Mouse (Mus musculus) MEL-GATA-1-ER (cell line): ENCODE results near the gene Lsm4.

Experiments
- DNase-seq: peaks from one replicate; pipeline ENCODE4 v3.0.0-alpha.2; 2012; ENCODE audit warnings: low read depth; ENCODE audit errors: extremely low read depth

Gene Lsm4

DNA sequence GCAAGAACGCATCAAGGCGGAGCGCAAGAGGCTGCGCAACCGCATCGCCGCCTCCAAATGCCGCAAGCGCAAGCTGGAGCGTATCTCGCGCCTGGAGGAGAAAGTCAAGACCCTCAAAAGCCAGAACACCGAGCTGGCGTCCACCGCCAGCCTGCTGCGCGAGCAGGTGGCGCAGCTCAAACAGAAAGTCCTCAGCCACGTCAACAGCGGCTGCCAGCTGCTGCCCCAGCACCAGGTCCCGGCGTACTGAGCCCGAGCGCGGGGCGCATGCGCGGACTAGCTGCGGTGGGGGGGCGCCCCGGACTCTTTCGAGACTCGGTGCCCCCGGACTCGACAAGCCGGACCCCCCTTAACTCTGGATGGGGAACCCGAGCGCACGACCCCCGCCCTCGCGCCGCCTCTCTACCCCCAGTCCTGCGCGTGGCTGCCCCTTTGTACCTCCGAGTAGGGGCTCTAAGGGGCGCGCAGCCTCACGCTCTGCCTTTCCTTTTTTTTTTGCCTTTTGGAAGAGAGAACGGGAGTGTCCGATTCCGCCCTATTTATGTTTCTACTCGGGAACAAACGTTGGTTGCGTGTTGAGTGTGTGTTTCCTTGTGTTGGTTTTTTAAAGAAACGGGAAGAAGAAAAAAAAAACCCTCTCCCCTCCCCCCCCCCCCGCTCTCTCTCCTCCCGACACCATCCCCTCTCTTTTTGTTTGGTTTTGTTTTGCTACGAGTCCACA is 26.9 kb downstream of the Lsm4 start:
- DNase-seq, result no peak

DNA sequence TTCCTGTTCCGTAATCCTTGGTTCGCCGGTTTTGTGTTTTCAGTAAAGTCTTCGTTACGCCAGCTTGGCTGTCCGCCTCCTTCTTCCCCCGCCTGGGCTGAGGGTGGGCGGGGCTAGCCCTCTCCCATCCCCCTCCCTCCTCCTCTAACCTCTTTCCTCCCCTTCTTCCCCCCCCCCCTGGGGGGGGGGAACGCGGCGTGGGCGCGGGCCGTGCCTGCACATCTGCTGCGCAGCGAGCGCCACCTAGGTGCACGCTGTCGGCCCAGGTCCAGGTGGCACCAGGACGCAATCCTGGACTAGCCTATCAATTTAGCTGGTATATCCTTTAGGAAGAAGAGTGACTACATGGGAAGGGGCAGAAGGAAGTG is 27.5 kb downstream of the Lsm4 start:
- no peak for DNase-seq

DNA sequence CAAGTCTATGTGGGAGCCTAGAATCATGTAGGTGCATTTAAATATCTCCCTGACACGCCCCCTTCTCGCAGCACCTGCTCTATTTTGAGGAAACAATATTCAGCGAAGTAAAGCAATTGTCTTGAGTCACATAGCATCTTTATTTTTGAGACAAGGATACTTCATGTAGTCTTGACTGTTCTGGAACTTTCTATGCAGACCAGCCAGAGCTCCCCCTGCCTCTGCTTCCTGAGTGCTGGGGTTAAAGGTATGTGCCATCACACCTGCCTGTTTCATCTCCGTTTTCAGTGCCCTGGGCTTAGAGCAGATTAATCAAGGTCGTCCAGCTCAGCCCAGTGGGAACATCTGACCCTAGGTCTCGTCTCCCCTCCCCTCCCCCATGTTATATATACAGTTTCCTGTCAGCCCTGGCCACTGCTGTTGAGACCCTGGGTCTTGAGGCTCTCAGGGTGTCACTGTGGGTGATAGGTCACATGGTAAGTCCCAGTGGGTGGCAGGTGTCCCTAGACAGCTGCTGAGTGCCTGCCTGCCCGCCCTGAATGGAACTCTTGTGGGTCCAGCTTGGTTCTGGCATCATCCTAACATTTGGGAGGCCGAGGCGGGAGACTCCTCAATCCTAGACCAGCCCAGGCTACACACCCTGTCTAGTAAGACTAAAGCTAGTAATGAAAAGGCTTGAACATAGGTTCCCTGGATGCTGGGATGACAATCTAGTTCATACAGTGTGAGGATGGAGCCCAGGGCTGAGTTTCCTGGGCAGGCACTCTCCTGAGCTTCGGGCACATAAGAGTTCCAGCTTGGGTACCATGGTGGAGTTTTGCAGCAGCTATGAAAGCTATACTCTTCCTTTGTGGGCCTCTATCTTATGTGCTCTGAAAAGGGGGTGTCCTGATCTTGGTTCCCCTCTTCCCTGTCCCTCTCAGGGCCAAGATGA is 28.3 kb downstream of the Lsm4 start:
- no peak for DNase-seq

GRCm38 (mm10) chr8:70701982-70702841 is 29.2 kb downstream of the Lsm4 start:
- DNase-seq, result no peak

- DNase-seq, result no peak
Observed at GRCm38 (mm10) chr8:70702842-70703182, 29.8 kb downstream of the Lsm4 start.

GRCm38 (mm10) chr8:70703287-70703686 is 30.2 kb downstream of the Lsm4 start, which contains the start of gene Iqcn:
TSS of gene Iqcn (plus strand) at chr8:70703457.
- DNase-seq, result no peak

DNA sequence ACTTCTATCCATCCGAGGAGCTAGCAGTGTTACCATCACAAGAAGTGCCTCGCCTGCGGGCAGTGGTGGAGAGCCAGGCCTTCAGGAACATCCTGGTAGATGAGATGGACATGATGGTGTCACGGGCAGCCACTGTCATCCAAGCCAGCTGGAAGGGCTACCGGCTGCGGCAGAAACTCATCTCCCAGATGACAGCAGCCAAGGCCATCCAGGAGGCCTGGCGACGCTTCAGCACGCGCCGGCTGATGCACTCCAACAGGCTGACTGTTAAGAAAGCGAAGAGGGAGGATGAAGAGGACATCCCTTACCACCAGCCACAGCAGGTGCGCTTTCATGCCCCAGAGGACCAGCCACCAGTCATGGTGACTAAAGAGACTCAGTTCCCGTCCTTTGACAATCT is 35.2 kb downstream of the Lsm4 start:
- DNase-seq, result no peak

DNA sequence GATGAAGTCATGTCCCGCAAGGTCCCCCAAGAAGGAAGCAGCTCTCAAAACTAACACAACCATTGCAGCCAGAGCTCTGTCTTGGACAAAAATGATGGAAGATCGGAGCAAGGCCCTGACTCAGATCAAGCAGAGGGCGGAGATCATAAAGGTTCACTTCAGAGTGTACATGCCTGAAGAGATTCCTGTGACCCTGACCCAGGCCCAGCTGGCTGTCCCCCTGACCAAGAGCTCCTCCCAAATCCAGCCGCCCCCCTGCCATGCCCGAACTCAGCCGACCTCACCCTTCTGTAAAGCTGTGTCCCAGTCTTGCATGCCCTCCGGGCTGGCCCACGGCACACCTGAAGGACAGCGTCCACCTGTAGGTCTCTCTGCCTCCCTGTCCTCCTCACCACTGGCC is 36.7 kb downstream of the Lsm4 start:
- no peak for DNase-seq

DNA sequence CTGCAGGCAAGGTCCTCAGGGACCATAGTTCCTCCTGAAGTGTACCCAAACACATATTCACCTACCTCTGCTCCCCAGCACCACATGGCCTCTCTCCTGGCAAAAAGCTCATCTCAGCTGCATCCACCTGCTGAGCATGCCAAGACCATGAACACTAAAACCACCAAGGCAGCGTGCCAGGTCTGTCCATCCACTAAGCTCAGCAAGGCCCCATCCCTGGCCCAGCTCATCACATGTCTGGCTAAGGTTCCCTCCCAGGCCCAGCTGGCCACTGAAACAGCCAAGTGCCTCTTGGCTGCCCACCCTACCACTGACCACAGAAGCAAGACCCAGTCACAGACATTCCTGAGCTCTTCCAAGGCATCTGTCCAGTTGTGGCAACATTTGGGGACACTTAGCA is 37.2 kb downstream of the Lsm4 start:
- DNase-seq, result no peak

GRCm38 (mm10) chr8:70711041-70711440 is 38.0 kb downstream of the Lsm4 start:
- DNase-seq, result no peak

DNA sequence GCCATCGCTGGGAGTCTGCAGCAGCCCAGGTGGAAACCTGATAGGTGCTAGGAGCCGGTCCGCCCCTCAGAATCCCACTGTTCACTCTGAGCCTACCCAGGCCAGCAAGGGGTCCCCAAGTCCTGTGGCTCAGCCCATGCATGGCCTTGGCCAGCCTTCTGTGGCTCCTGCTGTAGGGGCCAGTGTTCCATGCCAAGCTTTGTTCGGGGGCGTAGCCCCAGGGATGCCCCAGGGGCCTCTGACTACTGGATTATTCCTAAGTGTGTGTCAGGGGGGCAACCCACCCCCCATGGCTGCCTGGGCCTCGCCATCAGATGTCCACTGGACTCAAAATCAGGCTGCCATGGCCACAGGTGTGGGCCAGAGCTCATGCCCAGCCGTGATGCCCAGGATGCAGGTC is 40.9 kb downstream of the Lsm4 start:
- DNase-seq, result no peak

GRCm38 (mm10) chr8:70715086-70715485 is 42.0 kb downstream of the Lsm4 start:
- DNase-seq, result no peak

DNA sequence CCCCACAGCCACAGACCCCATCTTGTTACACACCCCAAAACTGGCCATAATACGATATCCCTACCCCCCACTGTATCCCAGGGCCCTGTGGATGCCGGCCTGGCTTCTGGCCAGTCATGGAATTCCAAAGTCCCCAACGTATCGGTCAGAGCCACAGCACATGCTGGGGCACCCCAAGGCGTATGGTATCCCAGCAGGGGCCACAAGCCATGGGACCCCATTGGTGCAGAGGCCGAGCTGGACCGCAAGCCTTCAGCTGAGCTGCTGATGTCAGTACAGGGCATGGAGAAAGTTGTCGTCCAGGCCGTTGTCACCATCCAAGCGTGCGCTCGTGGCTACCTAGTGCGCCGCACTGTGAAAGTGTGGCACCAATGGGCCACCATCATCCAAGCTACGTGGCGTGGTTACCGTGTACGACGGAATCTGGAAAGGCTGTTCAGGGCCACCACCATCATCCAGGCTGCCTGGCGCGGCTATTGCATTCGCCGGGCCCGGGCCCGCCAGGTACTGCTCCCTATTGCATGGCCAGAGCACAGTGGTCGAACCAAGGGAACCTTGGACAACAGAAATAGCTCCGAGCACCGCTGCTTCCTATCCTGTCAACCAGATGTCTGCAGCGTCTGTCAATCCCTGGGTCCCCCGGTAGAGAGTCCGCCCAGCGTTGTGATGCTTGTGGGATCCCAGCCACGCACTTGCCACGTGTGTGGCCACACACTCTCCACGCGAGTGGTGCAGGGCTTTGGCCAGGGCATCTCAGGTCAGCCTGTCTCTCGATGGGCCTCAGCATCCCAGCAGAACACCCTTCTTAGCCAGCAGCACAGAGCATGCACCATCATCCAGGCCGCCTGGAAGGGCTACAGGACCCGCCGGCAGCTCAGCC is 43.7 kb downstream of the Lsm4 start:
- no peak for DNase-seq

DNA sequence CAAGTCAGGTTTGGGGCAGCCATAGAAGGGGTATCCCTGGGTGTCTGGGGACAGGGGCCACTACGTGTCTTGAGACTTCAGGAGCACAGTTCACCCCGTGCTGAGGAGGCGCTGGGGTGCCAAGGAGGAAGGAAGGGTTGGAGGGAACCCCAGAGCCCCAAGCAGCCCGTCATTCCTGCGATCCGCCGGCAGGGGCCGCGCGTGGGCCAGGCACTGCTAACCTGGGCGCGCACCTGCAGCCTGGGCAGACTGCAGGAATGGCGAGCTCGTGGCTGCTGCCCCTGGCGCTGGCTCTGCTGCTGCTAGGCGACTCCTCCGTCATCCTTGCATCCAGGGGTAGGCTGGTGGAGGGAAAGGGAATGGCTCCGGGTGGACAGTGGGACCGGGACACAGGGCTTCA is 45.2 kb downstream of the Lsm4 start, which contains the start of gene Gm3336:
Gene Gm3336 (plus strand): TSS at position 247 of the 400 bp plus-strand sequence.
- DNase-seq, result no peak

DNA sequence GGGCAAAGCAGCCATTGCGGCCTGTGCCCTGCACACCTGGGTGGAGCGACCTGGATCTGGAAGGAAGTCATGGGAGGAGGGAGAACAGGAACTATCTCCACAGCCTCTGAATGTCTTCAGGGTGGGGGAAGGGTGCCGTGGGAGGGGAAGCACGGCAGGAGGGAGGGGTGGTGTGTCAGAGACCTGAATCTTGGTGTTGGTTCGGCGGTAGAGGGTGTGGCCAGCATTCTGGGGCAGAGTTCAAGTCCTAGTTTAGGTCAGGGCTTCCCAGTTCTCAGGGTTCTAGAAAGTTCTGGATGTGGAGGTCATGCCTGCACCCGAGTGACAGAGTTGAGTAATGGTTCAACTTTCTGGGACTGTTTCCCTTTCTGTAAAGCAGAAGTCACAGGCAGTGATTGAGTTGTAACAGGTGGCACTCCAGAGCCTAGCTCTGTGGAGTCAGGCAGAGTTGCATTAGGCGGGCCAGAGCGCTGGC is 46.8 kb downstream of the Lsm4 start:
- no peak for DNase-seq

GRCm38 (mm10) chr8:70720739-70721138 is 47.7 kb downstream of the Lsm4 start:
- DNase-seq, result peak; percentile 59

- no peak for DNase-seq
Observed at GRCm38 (mm10) chr8:70721601-70722000, 48.6 kb downstream of the Lsm4 start.

GRCm38 (mm10) chr8:70723486-70724210 is 50.6 kb downstream of the Lsm4 start, which contains the start of gene Pde4c:
TSS of gene Pde4c (plus strand) at chr8:70723720.
- no peak for DNase-seq

GRCm38 (mm10) chr8:70724216-70724615 is 51.2 kb downstream of the Lsm4 start:
- DNase-seq, result no peak
